Comparison of ENCODE assay signal across 8 mouse cellular contexts in the genomic region with DNA sequence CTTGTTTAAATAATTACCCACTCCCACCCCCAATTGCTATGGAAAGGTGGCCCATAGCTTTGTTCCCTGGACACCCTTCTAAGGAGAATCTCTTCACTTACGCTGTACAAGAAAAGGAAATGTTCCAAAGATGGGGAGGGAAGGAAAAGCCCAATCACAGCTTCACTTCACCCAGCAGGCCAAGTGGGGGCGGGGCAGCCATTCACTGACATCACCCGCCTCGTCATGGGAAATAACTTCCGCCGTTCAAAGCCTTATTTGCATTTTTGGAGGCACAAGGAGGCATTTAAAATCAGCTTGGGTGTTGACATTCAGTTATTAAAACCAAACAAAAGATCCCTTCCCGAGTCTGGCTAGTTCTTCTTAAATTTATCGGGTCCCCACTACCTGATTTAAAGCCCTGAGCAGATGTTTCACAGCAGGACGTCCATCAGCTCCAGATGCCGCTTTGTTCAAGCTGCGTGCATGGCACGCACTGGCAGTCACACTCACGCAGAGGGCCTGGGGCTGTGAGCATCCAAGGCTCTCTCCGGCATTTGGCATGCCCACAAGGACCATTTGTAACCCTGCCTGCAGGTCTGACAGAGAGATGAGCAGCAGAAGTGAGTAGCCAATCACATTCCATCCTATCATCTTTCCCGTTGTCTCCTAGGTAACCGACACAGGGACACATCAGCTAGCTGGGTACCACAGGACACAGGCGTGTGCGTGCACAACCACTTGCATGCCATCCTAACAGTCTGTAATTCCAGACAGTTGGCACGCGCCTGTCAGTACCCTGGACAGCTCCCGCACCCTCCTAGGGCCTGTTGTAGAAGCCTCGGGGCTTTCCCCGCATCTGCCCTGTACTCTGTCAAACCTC. TPM values are rescaled to one million over a fixed set of nuclear protein-coding genes. Genes with fewer than 3 reads are reported as not detected.
DNase-seq lines count a peak whose midpoint lies in the region; ATAC-seq lines count a peak whose summit lies in the region.

No protein-coding gene starts in this region.

- H3K9me3 ChIP-seq in limb, embryonic 11.5 days (ENCODE audit: control insufficient read depth, low read length): no peaks in the 10 kb centered on the region

- no peaks in the 10 kb centered on the region for H3K36me3 ChIP-seq in limb, embryonic 11.5 days (ENCODE audit: control insufficient read depth, insufficient read depth, low read length)

- H3K4me3 ChIP-seq in limb, embryonic 11.5 days (ENCODE audit: low read depth, low read length): no peak overlapping the region

- H3K4me2 ChIP-seq in limb, embryonic 11.5 days (ENCODE audit: low read depth, severe bottlenecking): no peak overlapping the region

- 7% methylated on average over 23 of the region's 23 CpGs for WGBS in limb, embryonic 11.5 days

- H3K4me1 ChIP-seq in limb, embryonic 11.5 days (ENCODE audit: control insufficient read depth, insufficient read depth, low read length): peaks cover 10% of the 10 kb centered on the region

- peak; percentile 73 to 83 for DNase-seq in cerebellum, postnatal 14 days
- DNase-seq in cerebellum, adult 8-10 months: no peak
- DNase-seq in c-Kit-positive CD71-negative TER-119-negative erythroid progenitor cells, embryonic 14.5 days (ENCODE audit: low read depth): peak; percentile 43
- peak; percentile 53 to 71 for DNase-seq in frontal cortex, postnatal 36 days (ENCODE audit: low spot score in 2 of 2)
- peak; percentile 24 to 58 for DNase-seq in kidney, adult 8-10 months
- DNase-seq in limb, embryonic 11.5 days (ENCODE audit: low spot score): peak; percentile 92
- peak; percentile 79 for DNase-seq in neural tube, embryonic 10.5 days (ENCODE audit: extremely low spot score, low spot score)
- peak; percentile 19 to 24 for DNase-seq in thymus, postnatal 36 days

- H3K27me3 ChIP-seq in limb, embryonic 11.5 days (ENCODE audit: control insufficient read depth, insufficient read depth, low read length): peaks cover 35% of the 10 kb centered on the region

- ATAC-seq in limb, embryonic 11.5 days (ENCODE audit: insufficient number of reproducible peaks, low FRiP score, low TSS enrichment, low read depth): no peak

- no peak overlapping the region for H3K9ac ChIP-seq in limb, embryonic 11.5 days (ENCODE audit: low read length)

- no peak overlapping the region for H3K27ac ChIP-seq in limb, embryonic 11.5 days (replicated peaks; ENCODE audit: low read depth, low read length)

RNA-seq across cellular contexts. Expression of a gene that starts 12.2 kb away (rescaled TPM):
- 0.16 and 0.33 TPM in 2 replicates for polyA plus RNA-seq in limb, embryonic 11.5 days (2014; fragmentation: Nextera tagmentation; extraction: Ambion mirVana)

RNA-seq across cellular contexts. Expression of a gene that starts 38.6 kb away (rescaled TPM):
- polyA plus RNA-seq in limb, embryonic 11.5 days (2014; fragmentation: Nextera tagmentation; extraction: Ambion mirVana): 43.3 and 46.1 TPM in 2 replicates
